Mouse (Mus musculus) adrenal gland, adult 2 months (tissue): ENCODE results near the gene Cdc6. TPM values are rescaled to one million over a fixed set of nuclear protein-coding genes. Genes with fewer than 3 reads are reported as not detected.

Experiments used
- DNase-seq: peaks from one replicate; pipeline ENCODE4 v3.0.0; 2021
- polyA plus RNA-seq: library from polyadenylated mRNA; depleted of rRNA; stranded (reverse); fragments of >200 nt; gene quantifications from 2 replicates; pipeline ENCODE4 v1.2.3, GENCODE M21; 2012
- total RNA-seq, 2 experiments: library from RNA; stranded (reverse); gene quantifications; 2 replicates each; pipeline ENCODE4 v1.2.3; 2021

Cdc6 gene
- total and polyA plus RNA-seq, 3 experiments = 0.08 to 0.86 (median 0.48) TPM

DNA sequence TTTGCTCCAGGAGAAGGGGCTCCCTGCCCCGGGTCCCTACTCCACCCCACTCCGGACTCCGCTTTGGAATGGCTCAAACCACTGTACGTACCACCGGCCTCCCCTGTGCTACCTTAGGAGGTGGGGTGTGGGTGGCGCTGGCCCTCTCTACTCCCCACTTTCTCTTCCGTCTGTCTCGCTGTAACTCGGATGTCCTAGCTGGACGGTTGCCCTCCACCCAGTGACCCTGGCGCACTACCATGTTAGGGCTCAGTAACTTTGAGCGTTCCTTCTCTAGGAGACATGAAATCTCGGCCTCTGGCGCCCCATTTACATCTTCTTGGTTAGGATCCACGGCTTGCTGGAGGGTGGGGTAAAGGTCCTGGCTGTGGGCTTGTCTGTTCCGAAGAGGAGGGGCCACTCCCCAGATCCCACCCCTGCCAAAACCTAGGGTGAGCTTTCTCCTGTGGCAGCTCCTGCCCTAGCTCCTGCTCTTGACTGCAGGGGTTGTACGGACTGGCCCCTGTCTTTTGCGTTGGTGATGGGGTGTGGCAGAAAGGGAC is 53.5 kb downstream of the Cdc6 start:
- peak; percentile 68 for DNase-seq

DNA sequence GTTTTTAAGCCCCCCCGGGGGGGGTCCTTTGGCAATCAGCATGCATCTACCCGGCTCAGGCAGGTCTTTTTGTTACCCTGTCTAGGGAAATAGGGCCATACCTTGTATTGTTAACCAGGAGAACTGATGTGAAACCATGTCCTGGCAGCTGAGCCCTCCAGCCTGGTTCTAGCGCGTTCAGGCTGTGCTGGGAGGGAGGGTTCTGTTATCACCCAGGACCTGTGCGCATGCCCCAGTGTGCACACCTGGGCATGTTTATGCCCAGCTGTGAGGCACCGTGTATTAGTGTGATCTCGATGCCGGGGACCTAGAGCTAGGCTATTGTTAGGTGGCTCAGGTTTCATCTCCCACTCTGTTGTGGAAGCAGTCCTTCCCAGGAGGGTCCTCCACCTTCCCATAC is 54.2 kb downstream of the Cdc6 start:
- peak; percentile 28 for DNase-seq

DNA sequence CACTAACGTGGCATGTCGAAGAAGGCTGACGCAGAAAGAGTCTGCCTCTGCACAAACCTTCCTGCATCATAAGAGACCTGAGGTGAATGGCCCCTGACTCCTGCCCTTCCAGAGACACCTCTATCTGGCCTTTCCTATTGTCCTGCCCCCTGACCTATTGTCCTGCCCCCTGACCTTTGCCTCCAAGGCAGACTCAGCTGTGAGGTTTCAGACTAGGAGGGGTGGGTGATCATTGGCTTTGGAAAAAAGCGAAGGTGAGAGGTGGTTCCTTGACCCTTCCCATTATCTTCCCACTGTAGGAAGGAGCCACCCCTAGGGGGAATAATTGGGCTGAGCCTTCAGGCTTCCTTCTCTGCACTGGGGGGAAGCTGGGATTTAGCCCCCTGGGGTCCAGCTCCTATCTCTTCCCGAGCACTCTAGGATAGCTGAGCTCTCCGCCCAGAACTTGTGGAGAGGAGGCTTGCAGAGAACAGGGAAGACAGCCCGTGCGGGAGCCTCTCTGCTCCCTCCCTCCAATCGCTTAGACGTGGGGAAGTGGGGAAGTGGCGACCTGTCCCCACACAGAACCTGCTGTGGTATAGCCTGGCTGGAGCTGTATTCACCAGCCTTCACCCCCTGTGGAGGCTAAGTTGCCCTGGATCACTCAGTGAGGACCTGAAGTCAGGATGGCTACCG is 55.0 kb downstream of the Cdc6 start:
- DNase-seq = no peak

- DNase-seq = peak; percentile 90
These were observed 55.8 kb downstream of the Cdc6 start for GRCm38 (mm10) chr11:98963191-98964021.

GRCm38 (mm10) chr11:98964201-98964615 is 56.6 kb downstream of the Cdc6 start:
- DNase-seq = no peak

- DNase-seq = peak; percentile 75
These were observed 57.2 kb downstream of the Cdc6 start for GRCm38 (mm10) chr11:98964616-98965415.

- DNase-seq = no peak
These were observed 57.9 kb downstream of the Cdc6 start for GRCm38 (mm10) chr11:98965416-98966077.

- DNase-seq = peak; percentile 91
These were observed 59.0 kb downstream of the Cdc6 start for GRCm38 (mm10) chr11:98966499-98967141.

DNA sequence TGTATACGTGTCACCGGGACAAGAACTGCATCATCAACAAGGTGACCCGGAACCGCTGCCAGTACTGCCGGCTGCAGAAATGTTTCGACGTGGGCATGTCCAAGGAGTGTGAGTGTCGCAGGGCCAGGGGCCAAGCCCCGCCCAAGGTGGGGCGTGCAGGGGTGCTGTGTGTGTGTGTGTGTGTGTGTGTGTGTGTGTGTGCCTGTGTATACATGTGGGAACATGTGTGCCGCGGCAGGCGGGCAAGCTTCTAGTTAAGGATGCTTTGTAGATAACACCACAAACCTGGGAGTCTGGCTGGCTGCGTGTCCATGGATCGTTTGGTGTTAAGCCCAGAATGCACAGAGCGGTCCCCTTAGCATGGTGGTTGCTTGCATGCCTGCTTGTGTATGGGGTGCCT is 60.5 kb downstream of the Cdc6 start:
- DNase-seq = no peak

DNA sequence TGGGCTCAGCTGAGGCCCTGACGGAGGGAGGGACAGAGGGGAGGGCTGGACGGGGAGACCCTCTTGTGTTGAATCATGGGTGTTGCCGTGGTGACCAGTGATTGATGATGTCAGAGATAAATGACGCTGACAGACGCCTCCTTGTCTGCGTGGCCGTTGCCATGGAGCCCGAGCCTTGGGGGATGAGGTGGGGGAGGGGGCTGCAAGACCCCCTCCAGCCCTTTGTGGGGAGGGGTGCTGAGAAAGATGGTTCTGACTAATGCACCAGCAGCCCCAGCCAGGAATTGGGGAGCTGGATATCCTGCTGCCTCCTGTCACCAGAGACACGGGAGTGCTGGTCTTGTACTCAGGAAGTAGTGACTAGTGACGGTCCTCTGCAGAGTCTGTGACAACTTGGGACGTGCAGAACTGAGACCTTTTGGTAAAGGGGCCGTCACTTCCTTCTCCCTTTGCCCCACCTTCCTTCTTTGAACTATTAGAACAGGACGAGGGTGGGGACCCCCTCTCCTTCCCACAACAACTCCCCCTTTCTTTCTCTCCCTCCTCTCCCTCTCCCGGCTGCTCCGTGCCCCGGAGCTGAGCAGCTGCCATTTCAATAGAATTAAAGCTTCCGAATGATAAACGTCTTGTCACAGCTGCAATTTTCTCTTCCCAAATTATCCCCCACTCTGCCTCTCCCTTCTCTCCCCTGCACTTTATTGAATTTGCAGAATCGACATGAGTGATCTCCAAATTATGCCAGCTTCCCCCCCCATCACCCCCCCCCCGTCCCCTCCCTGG is 61.3 kb downstream of the Cdc6 start:
- DNase-seq = no peak

DNA sequence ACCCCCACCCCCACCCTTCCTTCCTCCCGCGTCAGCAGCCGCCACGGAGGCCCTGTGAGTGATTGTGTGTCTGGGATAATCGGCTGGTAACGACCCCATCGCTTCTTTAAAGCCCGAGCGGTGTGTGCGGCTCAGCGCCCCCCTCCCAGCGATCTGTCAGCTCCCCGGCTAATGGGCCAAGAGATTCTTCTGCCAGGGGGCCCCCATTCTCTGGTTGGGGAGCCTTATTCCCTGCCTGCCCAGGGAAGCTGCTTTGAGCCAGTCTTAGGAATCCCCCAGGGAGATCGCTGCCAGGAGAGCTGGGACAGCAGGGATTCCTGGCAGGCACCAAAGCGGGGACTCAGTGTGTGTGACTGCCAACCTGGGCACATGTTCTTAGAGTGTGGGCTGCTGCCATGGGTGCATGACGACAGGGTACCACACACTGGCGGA is 61.9 kb downstream of the Cdc6 start:
- DNase-seq = no peak

GRCm38 (mm10) chr11:98970191-98970925 is 62.8 kb downstream of the Cdc6 start:
- DNase-seq = no peak

DNA sequence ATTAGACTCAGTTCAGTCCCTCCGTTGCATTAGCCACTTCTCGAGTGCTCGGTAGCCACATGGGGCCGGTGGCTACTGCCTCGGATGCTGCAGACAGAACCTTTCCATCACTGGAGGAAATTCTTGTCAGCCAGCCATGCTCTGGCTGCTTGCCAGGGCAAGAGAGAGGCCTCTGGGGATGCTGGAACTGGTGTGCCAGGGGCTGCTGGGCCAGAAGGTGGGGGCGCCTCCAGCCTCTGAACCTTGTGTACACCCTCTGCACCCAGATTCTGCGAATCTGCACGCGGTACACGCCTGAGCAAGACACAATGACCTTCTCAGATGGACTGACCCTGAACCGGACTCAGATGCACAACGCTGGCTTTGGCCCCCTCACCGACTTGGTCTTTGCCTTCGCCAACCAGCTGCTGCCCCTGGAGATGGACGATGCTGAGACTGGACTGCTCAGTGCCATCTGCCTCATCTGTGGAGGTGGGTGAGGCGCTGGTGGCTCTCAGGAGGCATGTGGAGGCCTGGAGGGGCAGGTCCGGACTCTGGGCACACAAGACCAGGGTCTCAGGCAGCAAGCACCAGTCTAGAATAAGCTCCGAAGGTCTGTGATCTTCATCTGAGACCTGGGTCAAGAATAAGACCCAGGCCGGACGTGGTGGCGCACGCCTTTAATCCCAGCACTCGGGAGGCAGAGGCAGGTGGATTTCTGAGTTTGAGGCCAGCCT is 63.9 kb downstream of the Cdc6 start:
- peak; percentile 73 for DNase-seq

GRCm38 (mm10) chr11:98972215-98972614 is 64.6 kb downstream of the Cdc6 start:
- peak; percentile 89 for DNase-seq

DNA sequence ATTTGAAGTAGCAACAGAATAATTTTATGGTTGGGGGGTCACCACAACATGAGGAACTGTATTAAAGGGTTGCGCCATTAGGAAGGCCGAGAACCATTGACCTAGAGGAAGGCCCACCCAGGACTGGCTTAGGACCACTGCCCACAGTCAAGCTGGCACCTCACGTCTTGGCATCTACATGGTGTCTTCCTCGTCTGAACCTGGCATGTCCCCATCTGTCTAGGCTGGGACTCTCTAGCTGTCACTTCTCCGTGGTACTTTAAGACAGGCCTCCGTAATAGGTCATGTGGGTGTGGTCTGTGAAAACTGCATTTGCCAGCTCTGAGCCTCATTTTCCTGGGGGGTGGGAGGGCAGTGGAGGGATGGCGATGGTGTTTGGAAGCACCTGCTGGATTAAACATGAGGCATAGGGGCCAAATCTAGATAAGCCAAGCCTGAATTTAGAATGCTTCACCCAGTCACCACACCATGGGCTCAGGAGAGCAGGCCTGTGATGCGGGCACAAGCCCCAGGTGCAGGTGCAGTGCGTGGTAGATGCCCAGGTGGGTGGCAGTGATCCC is 65.3 kb downstream of the Cdc6 start:
- no peak for DNase-seq
